Mouse (Mus musculus) c-Kit-positive CD71-positive TER-119-negative erythroid progenitor cells, embryonic 14.5 days (primary cell): ENCODE data around the gene Plekhm2.

Source experiments
- DNase-seq: peaks from one replicate; pipeline ENCODE4 v3.0.0-alpha.2; 2013; ENCODE audit warnings: low read depth

The Plekhm2 gene

DNA sequence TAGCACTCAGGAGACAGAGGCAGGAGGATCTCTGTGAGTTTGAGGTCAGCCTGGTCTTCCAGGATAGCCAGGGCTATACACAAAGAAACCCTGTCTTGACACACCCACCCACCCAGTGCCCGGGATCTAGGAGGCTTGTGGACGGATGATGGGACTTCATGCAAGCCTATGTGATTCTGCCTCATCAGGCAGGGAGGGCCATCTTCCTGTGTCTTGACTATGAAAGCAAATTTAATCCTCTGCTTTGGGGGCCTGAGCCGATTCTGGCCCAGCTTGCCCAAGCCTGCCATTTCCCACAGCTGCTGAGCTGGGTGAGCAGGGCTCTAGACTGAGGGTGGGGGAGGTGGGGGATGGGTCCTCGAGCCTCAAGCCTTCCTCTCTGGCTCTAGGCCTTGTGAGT is 60.8 kb downstream of the Plekhm2 start:
- no peak for DNase-seq

DNA sequence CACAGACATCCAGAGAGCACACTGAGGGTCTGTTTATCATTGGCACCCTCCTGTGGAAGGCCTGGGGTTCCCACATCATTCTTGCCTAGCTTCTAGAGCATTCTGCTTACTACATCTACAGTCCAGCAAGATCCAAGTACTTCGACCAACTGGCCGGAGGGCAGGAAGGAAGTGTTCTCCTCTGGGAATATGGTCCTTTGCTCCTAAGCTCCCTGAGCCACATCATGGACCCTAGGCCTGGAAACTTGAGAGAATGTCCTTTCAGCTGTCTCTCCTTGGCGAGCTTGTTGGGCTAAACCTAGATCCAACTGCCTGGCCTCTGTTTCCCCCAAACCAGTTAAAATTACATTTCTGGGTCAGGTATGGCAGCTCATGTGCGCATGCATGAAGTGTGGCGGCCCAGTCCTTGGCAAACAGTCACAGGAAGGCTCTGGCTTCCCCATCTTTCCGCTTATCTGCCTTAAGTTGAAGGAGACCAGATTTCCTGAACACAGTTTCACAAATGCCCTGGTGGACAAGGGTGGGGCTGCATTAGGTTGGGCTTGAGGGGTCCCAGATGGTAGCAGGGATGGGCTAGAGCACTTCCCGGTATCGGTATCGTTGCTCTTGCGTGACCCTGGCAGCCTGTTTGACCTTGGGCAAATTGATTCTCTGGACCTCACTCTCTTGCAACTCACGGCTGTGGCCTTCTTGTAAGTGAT is 62.0 kb downstream of the Plekhm2 start:
- DNase-seq, result no peak

DNA sequence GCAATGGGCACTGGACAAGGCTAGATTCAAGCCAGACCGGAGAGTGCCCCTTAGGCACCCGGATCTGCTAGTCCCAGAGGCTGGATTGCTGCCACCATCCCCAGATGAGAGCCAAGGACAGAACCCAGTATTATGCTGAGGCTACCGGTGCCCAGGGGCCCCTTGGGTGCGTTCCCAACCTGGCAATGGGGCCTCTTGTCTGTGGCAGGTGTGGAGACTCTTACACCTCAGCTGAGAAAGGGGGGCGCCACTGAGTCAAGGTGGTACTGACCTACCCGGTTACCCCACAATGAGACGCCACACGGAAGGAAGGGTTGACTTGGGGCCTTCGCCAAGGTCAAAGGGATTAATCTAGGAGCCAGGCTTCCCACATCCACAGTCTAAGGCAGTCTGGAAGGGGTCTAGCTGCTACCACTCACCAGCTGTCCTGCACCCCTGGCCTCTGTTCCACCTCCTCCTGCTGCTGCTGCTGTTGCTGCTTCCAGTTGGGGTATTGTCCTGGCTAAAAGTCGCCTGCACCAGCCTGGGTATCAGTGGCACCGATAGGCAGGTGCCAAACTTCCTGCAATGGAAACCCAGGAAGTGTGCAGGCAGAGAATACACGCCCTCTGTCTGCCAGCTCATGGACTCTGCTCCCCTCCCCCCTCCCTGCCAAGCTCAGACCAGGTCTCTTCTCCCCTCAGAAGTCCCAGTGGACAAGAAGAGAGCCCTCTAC is 63.4 kb downstream of the Plekhm2 start:
- DNase-seq, result no peak

DNA sequence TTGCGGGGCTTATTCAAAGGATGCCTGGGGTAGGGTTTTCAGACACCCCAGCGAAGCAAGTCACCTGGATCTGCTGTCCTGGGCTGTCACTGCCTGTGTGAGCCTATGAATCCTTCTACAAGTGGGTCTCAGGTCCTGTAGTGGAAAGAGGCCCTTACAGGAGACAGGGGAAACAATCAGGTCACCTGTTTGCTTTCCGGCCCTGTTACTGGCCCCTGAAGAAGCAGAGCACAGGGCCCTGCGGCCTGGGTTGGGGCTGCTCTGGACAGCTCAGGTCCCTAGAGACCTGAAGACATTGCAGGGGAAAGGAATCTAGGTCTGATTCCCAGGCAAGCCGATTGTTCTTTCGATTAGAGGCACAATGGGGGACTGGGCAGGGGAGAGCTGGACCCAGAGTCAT is 64.3 kb downstream of the Plekhm2 start:
- DNase-seq, result no peak

DNA sequence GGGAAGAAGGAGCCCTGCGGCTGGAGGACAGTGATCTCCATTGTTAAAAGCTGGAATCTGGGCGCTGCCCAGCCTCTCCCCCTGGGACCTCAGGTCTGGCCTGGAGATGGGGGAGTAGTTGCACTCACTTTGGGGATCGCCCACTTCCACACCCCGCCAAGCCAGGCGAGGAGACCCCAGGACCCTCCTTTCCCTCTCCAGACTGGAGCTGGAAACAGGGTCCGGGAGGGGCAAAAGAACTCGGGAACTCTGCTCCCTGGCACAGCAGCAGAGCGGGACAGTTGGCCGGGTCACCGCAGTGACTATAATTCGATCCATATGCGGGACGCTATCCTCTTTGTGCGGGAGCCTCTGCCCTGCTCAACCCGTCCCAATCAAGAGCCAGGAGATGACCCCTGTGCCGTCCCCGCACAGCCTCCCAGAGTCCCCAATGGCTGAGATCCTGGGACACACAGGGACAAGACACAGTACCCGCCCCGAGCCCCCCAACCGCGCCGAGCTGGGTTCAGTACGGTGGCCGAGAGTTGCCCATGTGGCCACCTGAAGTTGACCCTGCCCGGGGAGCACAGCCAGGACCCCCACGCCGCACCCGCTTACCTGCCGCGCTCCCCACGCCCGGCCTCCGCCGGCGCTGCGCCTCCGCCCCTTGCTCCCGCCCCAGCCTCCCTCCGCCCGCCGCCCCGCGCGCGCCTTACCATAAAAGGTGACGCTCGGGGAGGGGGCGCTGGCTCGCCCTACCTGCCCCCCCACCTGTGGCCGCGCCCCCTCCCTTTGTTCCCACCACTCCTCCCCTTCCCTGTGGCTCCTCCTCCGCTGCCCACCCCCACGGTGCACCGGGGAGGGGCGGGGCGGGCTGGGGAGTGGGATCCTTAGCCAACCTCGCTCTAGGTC is 65.2 kb downstream of the Plekhm2 start:
- DNase-seq, result no peak

DNA sequence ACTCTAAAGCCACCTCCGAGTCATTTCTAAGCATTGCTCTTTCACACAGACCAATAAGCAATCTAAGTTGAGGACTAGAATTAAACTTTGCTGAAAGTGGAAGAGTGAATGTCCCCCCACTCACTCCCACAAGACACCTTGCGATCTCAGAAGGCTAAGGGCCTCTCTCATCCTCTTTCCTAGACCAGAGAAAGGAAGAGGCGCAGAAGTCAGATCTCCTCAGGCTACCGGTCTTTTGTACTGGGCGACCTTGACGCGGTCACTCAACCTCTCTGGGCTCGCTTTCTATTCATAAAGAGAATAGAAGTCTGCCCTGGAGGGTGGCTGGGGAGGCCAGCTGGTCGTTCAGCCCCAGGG is 65.8 kb downstream of the Plekhm2 start:
- DNase-seq, result no peak

DNA sequence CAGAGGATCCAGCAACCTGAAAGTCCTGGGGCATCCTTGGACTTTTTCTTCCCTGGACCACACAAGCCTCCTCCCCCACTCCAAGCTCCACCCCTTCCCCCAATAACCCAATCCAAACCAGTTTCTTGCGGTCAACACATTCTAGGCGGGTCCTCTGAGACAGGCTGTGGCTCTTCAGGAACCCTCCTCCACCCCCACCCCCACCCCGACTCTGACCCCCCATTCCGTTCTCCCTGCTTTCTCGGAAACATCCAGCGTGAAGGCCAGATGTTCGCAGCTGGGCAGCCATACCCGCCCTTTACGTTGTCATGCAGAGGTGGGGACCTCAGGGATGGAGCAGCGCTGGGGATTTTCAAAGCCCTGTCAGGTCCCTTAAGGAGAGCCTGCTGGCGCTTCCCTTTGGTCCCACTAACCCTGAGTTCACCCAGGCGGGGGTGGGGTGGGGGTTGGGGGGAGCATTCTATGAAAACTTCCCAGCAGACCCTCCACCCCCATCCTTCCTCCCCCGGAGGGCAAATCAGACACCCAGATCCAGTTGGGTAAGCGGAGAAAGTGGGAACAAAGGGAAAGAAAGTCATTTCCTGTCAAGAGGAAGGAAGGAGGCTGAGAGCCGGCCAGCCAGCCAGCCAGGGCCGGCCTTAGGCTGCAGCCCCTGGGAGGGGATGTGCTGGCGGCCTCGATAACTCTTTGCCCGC is 66.4 kb downstream of the Plekhm2 start:
- no peak for DNase-seq

DNA sequence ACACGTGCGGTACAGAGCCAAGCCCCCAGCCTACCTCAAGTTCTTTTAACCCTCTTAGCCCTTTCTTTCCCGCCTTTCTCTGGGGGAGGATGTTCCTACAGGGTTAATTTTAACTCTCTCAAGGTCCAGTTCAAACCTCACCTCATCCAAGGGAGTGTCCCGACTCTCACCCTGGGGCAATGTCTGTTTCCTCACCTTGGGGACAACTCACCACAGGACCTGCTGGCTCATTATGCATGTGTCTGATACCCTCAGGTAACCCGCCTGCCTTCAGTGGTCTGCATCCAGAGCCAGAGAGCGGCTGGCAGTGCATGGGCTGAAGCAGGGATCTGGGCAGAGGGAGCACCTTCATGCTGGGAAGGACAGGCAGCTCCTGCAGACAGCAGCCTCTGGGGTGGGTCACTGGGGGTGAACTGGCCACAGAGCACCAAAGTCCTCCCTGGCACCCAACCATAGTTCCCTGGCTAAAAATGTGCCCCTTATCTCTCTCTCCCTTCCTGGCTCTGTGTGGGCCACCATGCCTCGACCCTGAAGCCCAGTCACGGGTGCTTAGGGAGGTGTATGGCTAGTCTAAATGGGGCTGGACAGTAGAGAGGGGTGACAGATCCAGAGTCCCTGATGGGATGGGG is 67.9 kb downstream of the Plekhm2 start:
- DNase-seq, result no peak

DNA sequence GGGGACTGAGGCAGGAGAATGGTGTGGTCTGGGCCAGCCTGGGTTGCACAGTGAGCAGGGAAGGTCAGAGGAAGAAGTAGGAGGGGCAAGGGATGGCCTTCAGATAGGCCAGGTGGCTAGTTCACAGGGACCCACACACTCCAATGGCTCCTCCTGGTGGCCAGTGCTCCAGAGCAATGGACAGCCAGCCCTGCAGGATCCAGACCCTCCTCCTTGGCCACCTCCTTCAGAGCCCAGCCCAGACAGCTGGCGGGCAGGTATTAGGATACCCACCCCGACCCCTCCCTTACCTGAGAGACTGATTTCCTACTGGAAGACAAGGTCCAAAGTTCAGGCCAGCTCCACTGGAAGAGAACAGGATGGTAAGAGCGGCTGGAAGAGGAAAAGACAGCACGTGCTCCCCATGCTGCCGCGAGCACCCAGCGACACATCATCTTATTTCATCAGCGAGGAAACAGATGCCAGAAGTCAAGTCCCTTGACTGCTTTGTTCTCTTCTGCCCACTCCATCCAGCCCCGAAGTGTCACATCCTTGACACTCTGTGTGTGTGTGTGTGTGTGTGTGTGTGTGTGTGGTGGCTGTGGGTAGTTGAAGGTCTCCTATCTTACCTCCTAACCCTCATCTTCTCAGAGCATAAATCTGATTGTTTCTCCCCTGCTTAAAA is 69.0 kb downstream of the Plekhm2 start:
- DNase-seq, result no peak

DNA sequence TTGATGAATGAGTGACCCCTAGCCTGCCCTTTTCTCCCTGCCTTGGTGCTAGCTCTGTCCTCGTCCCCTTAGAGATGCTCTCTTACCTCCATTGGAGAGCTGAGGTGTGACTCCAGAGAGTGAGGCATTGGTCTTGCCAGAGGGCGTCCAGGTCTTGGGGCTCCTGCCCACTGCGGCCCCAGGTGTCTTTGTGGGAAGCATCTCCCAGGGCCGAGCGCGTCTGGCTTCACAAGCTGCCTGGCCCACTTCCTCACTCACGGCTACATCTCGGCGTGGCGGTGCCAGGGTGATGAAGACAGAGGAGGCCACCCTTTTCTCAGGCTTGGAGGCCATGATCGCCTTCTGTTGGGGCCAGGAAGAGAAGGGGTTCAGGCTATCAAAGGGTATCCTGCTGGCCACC is 69.6 kb downstream of the Plekhm2 start:
- no peak for DNase-seq

DNA sequence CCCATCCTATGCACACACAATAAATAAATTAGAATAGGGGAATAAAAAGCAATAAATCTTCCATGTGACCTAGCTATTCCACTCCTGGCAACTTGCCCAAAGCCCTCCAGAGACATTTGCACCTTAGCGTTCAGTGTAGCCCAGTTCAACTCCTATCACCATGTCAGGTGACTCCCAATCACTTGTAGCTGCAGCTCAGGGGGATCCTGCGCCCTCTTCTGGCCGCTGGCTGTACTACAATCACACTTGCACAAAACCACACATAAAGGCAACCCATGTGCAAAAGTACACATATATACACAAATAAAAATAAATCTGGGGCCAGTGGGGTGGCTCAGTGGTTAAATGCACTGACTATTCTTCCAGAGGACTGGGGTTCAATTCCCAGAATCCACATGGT is 73.2 kb downstream of the Plekhm2 start:
- DNase-seq, result peak; percentile 44

DNA sequence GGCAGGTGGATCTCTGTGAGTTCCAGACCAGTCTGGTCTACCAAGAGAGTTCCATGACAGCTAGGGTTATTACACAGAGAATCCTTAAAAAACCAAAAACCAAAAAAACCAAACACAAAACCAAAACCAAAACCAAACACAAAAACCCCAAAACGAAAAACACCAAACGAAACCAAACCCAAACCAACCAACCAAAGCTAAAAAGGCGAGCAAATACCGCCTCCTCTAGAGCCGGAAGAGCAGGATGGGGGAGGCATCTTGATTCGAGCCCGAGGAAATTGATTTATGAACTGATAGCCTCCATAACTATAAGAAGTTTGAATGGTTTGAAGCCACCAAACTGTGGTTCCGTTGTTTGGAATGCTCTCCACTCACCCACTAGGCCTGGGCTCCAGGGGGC is 80.8 kb downstream of the Plekhm2 start:
- no peak for DNase-seq

DNA sequence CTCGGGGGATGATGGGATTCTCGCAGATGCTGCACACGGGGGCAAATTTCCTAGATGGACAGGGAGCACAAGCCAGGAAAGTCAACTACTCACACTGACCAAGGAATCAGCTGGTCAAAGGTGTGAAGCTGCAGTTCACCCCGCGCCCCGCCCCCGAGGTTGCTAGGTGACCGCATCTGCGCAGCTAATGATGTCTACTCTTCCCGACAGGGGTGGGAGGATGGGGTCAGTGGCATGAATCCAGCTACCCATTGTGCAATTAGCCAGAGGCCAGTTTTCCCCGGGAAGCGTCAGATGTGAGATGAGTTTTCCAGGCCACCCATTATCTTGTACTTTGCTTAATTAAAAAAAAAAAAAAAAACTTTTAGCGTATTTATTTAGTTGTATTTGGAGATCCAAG is 83.6 kb downstream of the Plekhm2 start:
- no peak for DNase-seq

DNA sequence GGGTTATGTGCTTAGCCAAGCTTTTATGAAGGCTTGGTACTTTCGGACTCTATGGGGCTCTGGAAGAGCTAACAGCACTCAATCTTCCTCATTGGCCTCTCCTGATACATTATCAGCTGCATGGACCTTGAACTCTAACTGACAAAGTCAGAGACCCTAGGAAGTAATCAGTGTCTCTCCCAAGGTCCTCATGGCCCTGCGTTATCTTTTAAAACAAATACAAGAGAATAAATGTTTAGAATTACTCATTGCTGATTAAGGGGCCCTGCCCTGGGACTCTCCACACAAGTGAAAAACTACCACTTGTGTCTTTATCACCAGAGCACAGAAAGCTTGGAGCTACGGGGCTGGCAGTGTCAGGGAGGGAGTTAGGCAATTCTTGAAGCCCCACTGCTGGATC is 85.9 kb downstream of the Plekhm2 start:
- peak; percentile 31 for DNase-seq

DNA sequence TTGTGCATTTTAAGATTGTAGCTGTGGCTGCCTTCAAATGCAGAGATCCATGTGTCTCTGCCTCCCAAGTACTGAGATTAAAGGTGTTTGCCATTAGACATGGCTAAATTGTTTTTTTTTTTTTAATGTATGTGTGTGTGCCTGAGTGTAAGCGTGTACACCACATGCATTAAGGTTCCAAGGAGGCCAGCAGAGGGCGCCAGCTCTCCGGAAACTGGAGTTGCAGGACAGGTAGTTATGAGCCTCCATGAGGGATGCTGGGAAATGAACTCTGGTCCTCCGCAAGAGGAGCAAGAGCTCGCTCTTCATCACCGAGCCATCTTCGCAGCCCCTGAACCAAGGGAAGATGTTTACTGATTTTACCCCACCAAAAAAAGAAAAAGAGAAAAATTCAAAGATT is 87.8 kb downstream of the Plekhm2 start:
- no peak for DNase-seq

DNA sequence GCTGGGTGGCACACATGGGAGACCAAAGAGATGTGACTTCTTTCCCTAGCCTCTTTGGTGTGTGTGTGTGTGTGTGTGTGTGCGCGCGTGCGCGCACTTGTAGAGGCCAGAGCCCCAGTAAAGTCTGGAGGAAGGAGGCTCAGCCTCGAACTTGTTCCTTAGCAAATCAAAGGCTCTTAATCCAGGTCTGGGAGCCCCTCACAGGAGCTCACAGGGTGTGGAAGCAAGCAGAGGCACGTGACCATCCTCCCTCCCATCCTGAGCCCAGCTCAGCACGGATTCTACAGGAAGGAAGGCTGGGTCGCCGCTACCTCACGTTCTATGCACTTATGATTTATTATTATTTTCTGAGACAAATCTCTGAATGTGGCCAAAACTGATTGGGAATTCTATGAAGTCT is 88.3 kb downstream of the Plekhm2 start:
- no peak for DNase-seq
